Mouse (Mus musculus): ENCODE results near the gene Brdt. TPM values are rescaled to one million over a fixed set of nuclear protein-coding genes. Genes with fewer than 3 reads are reported as not detected.
"Not testable (repeated sequence)": the region's sequence is repeated elsewhere in the genome, so short reads cannot be mapped to it uniquely, and the experiment has no call there.

Brdt gene
- total RNA-seq, 4 experiments from 2014 or later, result 13.5 to 20.4 (median 15.7) TPM

DNA sequence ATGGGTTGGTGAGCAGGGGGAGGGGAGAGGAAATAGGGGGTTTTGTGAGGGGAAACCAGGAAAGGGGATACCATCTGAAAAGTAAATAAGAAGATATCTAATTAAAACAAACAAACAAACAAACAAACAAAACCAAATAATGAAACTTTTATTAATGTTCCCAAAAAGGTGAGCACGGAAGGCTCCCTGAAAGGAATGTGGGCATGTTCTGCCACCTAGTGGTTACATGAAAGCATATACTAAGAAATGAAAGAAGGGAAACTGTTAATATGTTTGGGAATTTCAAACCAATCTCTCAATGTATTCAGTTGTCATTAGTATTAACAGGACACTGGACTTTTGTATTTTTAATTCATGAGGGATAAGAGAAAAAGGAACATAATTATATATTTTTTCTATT is 10.3 kb upstream of the Brdt start:
- no peak for DNase-seq (ENCODE audit: low spot score in 2 of 2)

DNA sequence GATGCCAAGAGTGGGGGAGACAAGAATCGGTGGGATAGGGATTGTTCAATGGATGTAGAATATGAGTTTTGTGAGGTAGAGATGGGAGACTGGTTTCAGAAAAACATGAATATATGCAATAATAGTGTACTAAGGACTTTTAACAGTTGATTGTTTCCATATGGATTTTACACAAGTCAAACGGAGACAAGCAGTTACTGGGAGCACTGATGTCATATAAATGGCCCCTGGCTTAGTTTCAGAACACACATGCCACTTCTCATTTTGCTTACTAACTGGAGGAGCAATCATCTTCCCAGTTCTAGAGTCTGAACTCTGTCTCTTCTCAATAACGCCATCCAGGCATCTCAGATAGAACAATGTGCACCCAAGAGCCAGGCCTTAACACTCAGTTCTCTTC is 9.4 kb downstream of the Brdt start:
- DNase-seq (ENCODE audit: low spot score in 2 of 2), result no peak

DNA sequence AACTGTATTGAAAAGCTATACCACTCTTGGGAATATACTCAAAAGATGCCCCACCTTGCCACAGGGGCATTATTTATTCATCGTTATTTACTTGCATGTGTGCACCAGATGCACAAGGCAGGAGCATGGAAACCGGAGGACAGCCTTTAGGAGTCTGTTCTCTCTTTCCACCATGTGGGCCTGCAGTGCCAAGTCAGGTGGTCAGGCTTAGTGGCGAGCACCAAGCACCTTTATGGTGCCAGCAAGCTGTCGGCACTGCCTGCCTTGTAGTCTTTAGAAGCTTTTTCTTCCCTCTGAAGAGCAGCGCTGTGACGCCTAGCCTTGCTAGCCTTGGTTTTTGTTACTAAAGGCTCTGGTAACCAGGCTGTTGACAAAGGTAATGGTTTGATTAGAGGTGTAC is 11.9 kb downstream of the Brdt start:
- no peak for DNase-seq (ENCODE audit: low spot score in 2 of 2)

DNA sequence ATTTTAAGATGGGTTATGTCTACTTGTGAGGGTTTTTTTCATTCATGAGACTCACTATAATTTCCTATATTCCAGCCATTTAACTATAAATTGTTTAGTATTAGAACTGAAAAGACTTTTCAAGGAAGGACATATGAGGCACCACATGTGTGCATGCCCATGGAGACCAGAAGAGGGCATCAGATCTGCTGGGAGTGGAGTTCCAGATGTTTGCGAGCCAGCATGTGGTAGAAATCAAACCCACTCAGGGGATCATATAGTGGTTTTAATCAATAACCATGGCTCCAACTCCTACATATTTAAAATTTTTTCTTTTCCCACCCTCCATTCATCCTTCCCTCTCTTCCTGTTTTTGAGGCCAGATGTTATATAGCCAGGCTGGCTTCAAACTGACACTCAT is 15.3 kb downstream of the Brdt start:
- no peak for DNase-seq (ENCODE audit: low spot score in 2 of 2)

DNA sequence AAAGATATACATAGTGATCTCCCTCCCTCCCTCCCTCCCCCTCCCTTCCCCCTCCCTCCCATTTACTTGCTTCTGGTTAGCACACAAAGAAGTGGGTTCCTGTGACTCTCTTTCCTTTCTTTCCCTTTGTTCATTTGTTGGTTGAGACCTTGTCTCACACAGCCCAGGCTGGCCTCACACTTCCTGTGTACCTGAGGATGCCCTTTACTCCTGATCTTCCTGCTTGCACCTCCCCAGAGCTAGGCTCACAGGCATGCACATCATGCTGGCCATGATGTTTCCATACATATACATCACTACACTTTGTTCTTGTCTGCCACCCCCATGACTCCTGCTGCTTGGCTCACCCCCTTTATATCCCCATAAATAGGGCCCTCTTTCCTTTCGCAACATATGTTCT is 21.6 kb downstream of the Brdt start:
- DNase-seq (ENCODE audit: low spot score in 2 of 2), result no peak

DNA sequence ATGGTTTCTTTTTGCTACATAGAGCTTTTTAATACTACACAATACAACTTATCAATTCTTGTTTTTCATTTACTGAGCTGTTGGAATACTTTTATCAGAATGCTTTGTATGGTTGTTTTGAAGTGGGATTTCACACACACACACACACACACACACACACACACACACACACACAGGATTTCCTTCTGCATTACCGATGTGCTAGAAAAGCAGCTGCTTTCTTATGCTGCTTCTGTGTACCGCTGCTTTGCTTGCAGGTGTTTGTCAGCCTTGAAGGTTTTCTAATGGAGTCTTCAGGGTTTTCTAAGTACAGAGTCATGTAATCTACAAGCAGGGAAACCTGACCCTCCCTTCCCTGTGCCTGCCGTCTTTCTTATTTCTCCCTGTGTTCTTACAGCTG is 23.0 kb downstream of the Brdt start:
- no peak for DNase-seq (ENCODE audit: low spot score in 2 of 2)

DNA sequence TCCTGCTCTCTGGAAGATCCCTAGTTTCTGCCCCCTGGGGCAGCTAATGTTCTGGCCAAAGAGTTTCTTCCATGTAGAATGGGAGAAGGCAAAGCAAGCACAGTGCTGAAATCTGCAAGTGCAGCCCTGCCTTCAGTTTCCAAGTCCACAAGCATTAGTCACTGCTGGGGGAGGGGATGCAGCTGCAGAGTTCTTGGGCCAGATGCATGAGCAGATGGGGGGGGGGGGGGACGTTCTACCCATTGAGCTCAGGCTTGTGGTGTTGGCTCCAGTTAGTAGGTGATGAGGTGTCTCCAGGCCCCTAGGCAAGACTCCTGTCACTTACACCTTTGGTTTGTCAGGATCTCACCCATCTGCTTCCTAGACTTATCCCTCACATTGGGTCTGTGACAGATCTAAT is 24.8 kb downstream of the Brdt start:
- no peak for DNase-seq (ENCODE audit: low spot score in 2 of 2)

DNA sequence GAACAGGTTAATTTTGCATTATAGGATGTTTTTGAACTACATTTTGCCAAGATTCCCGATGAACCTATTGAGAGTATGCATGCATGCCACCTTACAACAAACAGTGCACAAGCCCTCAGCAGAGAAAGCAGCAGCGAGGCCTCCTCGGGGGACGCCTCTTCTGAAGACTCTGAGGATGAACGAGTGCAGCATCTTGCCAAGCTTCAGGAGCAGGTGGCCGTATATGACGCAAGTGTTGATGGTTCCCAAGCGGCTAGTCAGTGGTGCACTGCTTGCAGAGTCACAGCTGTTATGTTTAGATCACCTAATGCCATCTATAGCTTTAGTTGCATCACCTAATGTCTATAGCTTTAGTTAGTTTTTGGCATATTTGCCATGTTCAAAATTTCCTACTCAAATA is 26.8 kb downstream of the Brdt start:
- DNase-seq (ENCODE audit: low spot score in 2 of 2), result no peak

DNA sequence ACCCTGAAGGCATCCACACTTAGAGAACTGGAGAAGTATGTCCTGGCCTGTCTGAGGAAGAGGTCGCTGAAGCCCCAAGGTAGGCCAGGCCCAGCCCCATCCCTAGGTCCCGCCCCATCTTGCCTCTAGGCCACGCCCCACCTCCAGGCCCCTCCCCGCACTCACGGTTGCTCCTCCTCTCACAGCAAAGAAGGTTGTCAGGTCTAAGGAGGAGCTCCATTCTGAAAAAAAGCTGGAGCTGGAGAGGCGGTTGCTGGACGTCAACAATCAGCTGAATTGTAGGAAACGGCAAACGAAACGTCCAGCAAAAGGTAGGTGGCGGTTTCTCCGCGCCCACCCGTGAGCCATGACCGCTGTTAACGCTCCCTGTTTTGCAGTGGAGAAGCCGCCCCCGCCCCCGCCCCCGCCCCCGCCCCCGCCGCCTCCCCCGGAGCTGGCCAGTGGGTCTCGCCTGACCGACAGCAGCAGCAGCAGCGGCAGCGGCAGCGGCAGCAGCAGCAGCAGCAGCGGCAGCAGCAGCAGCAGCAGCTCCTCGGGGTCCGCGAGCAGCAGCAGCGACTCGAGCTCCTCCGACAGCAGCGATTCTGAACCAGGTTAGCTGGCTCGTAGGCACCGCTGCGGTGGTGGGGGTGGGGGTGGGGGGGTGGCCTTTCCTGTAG is 28.6 kb downstream of the Brdt start:
- DNase-seq (ENCODE audit: low spot score in 2 of 2), result peak; percentile 83 to 86

DNA sequence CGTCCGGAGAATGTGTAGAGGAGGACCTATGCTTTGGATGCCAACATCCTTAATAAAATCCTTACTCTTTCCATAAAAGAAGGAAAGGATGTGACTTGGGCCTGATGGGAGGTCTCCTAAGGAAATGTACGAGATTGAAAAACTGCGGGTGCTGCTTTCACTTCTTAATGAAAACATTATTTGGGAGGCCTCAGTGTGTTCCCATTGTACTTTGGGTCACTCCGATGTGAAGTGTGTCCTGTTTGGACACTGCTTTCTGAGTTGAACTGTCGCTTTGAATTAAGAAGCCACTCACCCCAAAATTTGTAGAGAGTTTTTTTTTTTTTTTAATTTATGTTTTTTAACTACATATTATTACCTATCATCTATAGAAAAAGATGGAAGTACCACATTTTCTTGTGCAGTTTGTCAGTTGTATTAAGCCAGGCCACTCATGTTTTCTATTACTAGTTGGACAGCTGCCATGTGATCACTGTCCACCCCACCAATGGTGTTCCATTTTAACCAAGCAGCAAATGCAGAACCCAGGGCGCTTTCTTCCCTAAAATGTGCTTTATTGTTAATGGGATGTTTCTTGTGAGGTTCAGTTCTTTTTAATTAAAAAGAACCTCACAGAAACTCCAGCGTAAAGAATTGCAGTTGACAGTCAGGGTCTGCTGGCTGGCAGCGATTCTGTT is 29.2 kb downstream of the Brdt start:
- DNase-seq (ENCODE audit: low spot score in 2 of 2), result no peak

DNA sequence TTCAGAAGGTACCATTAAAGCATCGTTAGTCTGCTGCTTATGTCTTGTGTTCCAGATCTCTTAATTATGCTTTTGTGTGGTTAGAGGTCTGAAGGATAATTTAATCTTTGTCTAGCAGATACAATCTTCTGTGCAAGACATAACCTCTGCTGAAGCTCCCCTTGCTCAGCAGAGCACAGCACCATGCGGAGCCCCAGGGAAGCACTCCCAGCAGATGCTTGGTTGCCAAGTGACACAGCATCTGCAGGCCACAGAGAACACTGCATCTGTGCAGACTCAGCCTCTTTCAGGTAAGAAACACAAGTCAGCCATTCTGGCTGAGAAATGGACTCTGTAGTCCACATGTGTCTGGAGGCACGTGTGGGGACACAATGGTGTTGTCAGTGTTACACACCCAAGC is 39.1 kb downstream of the Brdt start:
- DNase-seq (ENCODE audit: low spot score in 2 of 2), result no peak

DNA sequence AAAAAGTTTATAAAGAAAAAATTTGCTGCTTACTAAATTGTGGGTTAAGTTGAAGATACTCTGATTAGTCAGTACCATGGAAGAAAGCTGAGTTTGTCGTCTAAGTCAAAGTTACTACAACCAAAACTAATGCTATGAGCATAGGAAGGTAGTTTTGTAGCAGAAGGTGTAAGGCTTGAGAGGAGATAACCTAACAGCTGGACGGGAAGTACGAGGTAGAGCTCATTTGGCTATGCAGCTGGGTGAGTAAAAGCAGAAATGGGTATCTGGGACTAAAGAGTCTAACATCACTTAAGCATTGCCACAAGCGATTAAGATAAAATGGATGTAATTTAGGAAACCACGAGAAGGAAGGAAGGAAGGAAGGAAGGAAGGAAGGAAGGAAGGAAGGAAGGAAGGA is 40.4 kb downstream of the Brdt start:
- DNase-seq (ENCODE audit: low spot score in 2 of 2), result no peak

DNA sequence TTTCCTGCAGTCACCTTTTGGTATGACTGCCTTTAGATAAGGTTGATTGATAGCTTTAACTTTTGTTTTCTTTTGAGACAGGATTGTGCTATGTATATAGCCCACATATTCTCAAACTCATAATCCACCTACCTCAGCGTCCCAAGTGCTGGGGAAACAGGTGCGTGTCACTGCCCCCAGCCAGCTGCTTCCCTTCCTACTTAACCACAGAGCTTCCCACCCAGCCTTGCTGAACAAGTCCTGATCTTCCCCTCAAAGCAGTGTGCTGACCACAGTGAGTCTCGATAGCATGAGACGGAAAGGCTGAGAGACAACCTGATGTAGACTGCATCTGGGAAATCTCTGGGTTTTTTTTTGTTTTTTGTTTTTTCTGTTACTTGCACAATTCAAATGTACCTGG is 42.3 kb downstream of the Brdt start:
- DNase-seq (ENCODE audit: low spot score in 2 of 2), result no peak

DNA sequence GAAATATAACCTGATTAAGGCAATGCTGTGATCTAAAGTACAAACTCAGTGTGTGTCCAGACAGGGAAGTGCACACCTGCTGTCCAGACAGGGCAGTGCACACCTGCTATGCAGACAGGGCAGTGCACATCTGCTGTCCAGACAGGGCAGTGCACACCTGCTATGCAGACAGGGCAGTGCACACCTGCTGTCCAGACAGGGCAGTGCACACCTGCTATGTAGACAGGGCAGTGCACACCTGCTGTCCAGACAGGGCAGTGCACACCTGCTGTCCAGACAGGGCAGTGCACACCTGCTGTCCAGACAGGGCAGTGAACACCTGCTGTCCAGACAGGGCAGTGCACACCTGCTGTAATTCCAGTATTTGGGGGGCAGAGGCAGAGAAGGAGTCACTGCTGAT is 55.5 kb downstream of the Brdt start:
- not testable (repeated sequence) for DNase-seq (ENCODE audit: low spot score in 2 of 2)

DNA sequence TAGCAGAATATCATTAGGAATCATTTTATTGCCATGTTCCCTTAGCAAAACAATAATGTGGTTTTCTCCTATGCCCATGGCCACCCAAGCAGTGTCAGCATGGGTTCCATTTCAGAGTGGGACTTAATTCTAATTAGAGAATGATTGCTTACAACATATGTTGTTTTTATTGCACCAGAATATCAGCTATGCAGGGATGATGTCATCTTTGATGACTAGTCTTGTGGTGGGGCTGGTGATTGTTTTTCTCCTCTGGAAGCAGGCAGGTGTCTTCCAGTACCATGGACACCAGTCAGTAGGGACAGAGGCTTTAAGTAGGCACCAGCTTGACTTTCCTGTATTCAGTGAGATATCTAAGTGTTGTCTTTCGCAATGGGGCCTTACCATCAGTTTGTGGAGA is 56.8 kb downstream of the Brdt start:
- DNase-seq (ENCODE audit: low spot score in 2 of 2), result no peak

DNA sequence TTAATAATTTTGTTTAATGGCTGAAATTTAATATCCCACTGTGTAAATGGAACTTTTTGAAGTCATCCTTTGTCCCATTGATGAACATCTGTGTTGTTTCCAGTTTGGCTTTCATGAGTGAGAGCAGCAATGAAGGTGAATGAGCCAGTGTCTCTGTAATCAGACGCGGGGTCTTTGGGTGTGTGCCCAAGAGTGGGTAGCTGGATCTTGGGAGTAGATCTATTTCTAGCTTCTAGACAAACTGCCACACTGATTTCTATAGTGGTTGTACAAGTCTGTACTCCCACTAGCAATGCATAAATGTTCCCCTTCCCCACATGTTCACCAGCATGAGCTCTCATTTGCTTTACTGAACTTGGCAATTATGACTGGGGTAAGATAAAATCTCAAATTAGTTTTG is 58.4 kb downstream of the Brdt start:
- DNase-seq (ENCODE audit: low spot score in 2 of 2), result no peak

DNA sequence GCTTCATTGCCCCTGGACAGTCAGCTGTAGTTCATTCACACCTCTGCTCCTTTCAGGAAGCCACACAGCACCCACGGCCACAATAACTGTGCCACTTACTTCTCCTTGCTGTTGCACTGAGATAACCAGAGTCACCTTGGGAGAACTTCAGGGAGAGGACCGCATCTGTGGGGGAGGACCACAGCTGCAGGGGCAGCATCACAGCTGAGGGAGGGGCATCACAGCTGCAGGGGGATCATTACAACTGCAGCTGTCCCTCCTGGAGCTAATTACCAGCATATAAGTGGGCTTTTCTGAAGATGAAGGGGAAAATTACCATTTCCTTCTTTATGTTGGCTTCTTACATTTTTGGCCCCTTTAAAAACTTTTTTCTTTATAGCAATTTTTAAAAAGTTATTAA is 63.5 kb downstream of the Brdt start:
- DNase-seq (ENCODE audit: low spot score in 2 of 2), result no peak

DNA sequence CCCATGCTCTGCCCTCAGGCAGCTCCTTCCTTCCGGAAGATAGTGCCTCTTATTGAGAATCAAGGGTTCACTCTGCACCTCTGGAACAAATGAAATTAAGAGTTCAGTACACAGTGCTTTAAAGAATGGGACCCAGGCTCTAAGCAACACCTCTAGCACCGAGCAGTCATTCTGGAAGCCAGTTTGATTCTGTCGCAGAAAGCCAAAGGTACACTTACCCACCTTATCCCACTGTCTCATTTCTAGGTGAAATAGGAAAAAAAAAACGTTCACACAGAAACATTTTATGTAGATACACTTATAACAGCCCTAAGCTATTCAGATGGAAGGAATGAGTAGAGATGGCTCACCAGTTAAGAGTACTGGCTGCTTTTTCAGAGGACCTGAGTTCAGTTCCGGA is 71.5 kb downstream of the Brdt start, which contains the start of gene Ephx4:
TSS of gene Ephx4 (plus strand) at position 301 of the 400 bp plus-strand sequence.
- DNase-seq (ENCODE audit: low spot score in 2 of 2), result no peak

DNA sequence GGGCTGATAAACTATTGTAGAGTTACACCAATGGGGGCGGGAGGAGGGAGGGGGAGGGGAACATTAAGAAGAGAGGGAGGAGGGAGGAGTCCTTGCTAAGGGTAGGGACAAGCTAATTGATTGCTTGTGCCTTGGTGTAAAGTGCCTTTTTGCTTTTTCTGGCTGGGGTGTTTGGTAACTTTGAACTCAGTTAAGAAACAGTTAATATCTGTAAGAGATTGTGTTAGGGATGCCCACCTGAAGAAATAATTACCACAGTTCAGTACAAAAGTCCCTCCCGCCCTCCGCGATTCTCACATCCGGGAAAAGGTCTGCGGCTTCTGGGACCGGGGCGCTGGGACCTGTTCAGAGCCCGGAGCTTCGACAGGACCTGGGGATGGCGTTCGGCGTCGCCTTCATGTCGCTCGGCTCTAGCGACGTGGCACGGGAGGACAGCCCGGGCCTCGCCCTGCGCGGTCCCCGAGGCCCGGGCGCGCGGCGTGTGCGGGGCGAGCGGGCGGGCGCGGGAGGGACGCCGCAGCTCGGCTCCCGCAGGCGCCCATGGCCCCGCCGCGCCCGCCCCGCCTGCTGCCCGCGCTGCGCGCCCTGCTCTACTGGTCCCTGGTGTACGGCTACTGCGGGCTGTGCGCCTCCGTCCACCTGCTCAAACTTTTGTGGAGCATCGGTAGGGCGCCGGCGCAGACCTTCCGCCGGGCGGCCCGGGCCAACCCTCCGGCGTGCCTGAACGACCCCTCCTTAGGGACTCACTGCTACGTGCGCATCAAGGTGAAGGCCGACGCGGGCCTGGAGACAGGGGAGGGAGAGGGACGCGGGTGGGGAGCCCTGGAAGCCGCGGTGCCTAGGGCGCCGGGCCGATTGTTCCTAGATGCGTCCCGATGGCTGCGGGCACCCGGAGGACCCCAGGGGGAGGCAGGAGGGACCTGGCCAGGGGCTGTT is 72.3 kb downstream of the Brdt start:
- DNase-seq (ENCODE audit: low spot score in 2 of 2), result peak in 1 of 2 experiments; percentile 42

DNA sequence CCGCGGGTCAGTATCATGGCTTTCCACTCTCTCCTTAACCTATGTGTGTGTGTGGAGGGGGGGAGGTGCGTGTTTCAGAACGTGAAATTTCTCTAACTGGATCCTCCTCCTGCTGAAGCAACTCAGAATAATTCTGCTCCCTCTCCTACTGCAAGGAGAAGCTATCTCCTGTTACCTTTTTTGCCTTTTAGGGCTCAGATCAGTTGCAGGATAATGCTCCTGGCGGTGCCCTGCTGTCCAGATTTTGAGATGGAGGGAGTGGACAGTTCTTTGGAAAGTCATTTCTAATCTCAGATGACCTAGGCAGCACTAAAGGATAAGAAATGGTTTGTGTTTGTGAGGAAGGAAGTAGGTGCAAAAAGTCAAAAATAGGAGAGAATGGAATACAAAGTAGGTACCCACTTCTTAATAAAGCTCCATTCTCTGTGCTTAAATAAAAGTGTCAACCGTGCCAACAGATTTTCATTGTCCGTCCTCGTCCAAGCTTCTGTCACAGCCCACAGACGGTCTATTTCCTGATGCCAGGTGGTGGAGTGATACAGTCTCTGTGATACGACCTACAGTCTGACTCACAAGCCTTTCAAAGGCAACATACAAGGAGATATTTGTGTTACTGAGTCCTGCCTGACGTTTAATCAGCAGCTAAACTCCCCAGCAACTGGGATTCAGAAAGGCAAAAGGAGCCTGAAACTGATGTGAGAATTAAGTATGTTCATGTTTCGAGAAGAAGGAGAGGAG is 73.2 kb downstream of the Brdt start:
- peak; percentile 62 to 74 for DNase-seq (ENCODE audit: low spot score in 2 of 2)

DNA sequence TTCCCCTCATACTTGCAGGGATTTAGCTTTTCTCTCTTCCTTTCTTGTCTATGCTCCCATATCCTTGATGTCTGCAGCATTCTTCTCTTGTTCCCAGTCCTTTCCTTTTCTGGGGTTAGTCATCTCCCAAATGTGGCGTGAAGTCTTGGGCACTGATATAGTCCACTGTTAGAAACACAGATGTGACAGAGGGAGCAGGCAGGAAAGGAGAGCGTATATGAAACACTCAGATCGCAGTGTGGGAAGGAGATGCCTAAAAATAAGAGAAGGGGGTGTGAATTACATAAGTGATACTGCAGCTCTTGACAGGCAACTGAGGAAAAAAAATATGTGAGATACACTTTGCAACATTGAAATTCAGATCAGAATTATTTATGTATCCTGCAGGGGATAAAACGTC is 74.4 kb downstream of the Brdt start:
- DNase-seq (ENCODE audit: low spot score in 2 of 2), result peak; percentile 46 to 69

DNA sequence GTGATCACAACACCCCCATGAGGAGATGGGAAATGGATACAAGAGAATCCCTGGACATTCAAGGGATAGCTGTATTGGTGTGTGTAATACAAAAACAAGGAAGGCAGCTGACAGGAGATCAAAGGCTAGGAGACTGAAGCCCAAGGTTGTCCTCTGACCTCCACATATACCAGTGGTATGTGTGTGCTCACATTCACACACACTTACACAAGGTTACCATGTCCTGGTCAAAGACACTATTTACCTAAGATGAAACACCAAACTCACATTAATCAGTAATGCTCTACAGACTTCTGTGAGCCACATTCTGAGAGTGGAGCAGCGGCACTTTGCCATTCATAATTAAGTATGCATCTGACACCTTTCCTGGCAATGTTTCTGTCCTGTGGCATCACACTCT is 79.3 kb downstream of the Brdt start:
- DNase-seq (ENCODE audit: low spot score in 2 of 2), result no peak
